Mouse (Mus musculus): ENCODE results near the gene Ehbp1. TPM values are rescaled to one million over a fixed set of nuclear protein-coding genes. Genes with fewer than 3 reads are reported as not detected.

Gene Ehbp1
- polyA plus RNA-seq, 1 experiment from 2014 or later: 3.1 TPM

- no peak overlapping the region for H3K4me3 ChIP-seq (ENCODE audit: low read depth, low read length)
- no peak overlapping the region for H3K27ac ChIP-seq (ENCODE audit: low read depth, low read length)
- no peak for ATAC-seq
- H3K9me3 ChIP-seq (ENCODE audit: control insufficient read depth): no peaks in the 10 kb centered on the region
- H3K4me1 ChIP-seq (replicated peaks; ENCODE audit: control insufficient read depth, insufficient read depth, low read length): no peaks in the 10 kb centered on the region
- no peaks in the 10 kb centered on the region for H3K27me3 ChIP-seq (replicated peaks; ENCODE audit: control insufficient read depth, insufficient read depth, low read length)
- H3K36me3 ChIP-seq (ENCODE audit: control insufficient read depth, insufficient read depth): peaks cover 10% of the 10 kb centered on the region; the same call in 1 of the 2 replicates
- no peak overlapping the region for H3K4me2 ChIP-seq (replicated peaks; ENCODE audit: low read depth)
- no peak for TF ChIP-seq CTCF (IDR thresholded peaks at IDR 0.05; ENCODE audit: low read depth)
- no peak overlapping the region for H3K9ac ChIP-seq (ENCODE audit: low read depth, low read length)
- WGBS: 92% methylated on average over 8 of the region's 8 CpGs
Measured at GRCm38 (mm10) chr11:22089346-22089745, 252.7 kb downstream of the Ehbp1 start.

GRCm38 (mm10) chr11:22063352-22063751, 278.7 kb downstream of the Ehbp1 start:
- no peak for ATAC-seq
- peaks cover 13% of the 10 kb centered on the region for H3K36me3 ChIP-seq (ENCODE audit: control insufficient read depth, insufficient read depth)
- H3K9me3 ChIP-seq (ENCODE audit: control insufficient read depth): no peaks in the 10 kb centered on the region
- no peaks in the 10 kb centered on the region for H3K27me3 ChIP-seq (replicated peaks; ENCODE audit: control insufficient read depth, insufficient read depth, low read length)
- WGBS: 56% methylated on average over 2 of the region's 2 CpGs
- H3K4me1 ChIP-seq (replicated peaks; ENCODE audit: control insufficient read depth, insufficient read depth, low read length): no peaks in the 10 kb centered on the region
- no peak overlapping the region for H3K4me2 ChIP-seq (replicated peaks; ENCODE audit: low read depth)
- no peak overlapping the region for H3K4me3 ChIP-seq (ENCODE audit: low read depth, low read length)
- TF ChIP-seq CTCF (IDR thresholded peaks at IDR 0.05; ENCODE audit: low read depth): no peak
- no peak overlapping the region for H3K27ac ChIP-seq (ENCODE audit: low read depth, low read length)
- H3K9ac ChIP-seq (ENCODE audit: low read depth, low read length): no peak overlapping the region

GRCm38 (mm10) chr11:22061660-22062059, 280.4 kb downstream of the Ehbp1 start:
- no peak for TF ChIP-seq CTCF (IDR thresholded peaks at IDR 0.05; ENCODE audit: low read depth)
- Histone ChIP-seq H3K9me3 (ENCODE audit: control insufficient read depth) (no peaks in the 10 kb centered on the region), H3K27me3 (replicated peaks; ENCODE audit: control insufficient read depth, insufficient read depth, low read length) (no peaks in the 10 kb centered on the region), H3K36me3 (ENCODE audit: control insufficient read depth, insufficient read depth) (peaks cover 13% of the 10 kb centered on the region), H3K9ac (ENCODE audit: low read depth, low read length) (no peak overlapping the region), H3K27ac (ENCODE audit: low read depth, low read length) (no peak overlapping the region), H3K4me1 (replicated peaks; ENCODE audit: control insufficient read depth, insufficient read depth, low read length) (no peaks in the 10 kb centered on the region), H3K4me3 (ENCODE audit: low read depth, low read length) (no peak overlapping the region), H3K4me2 (replicated peaks; ENCODE audit: low read depth) (no peak overlapping the region)
- 77% methylated on average over 4 of the region's 4 CpGs for WGBS
- no peak for ATAC-seq

- Histone ChIP-seq H3K4me3 (ENCODE audit: low read depth, low read length) (no peak overlapping the region), H3K36me3 (ENCODE audit: control insufficient read depth, insufficient read depth) (peaks cover 10% of the 10 kb centered on the region; the same call in 1 of the 2 replicates), H3K4me1 (replicated peaks; ENCODE audit: control insufficient read depth, insufficient read depth, low read length) (no peaks in the 10 kb centered on the region), H3K4me2 (replicated peaks; ENCODE audit: low read depth) (no peak overlapping the region), H3K27me3 (replicated peaks; ENCODE audit: control insufficient read depth, insufficient read depth, low read length) (no peaks in the 10 kb centered on the region), H3K9ac (ENCODE audit: low read depth, low read length) (no peak overlapping the region), H3K27ac (ENCODE audit: low read depth, low read length) (no peak overlapping the region), H3K9me3 (ENCODE audit: control insufficient read depth) (no peaks in the 10 kb centered on the region)
- 93% methylated on average over 5 of the region's 5 CpGs for WGBS
- ATAC-seq: no peak
- TF ChIP-seq CTCF (IDR thresholded peaks at IDR 0.05; ENCODE audit: low read depth): no peak
Measured at GRCm38 (mm10) chr11:22057538-22057937, 284.6 kb downstream of the Ehbp1 start.

GRCm38 (mm10) chr11:22055908-22056307, 286.2 kb downstream of the Ehbp1 start:
- no peak for TF ChIP-seq CTCF (IDR thresholded peaks at IDR 0.05; ENCODE audit: low read depth)
- Histone ChIP-seq H3K27ac (ENCODE audit: low read depth, low read length) (no peak overlapping the region), H3K4me2 (replicated peaks; ENCODE audit: low read depth) (no peak overlapping the region), H3K27me3 (replicated peaks; ENCODE audit: control insufficient read depth, insufficient read depth, low read length) (no peaks in the 10 kb centered on the region), H3K4me1 (replicated peaks; ENCODE audit: control insufficient read depth, insufficient read depth, low read length) (no peaks in the 10 kb centered on the region), H3K4me3 (ENCODE audit: low read depth, low read length) (no peak overlapping the region), H3K9me3 (ENCODE audit: control insufficient read depth) (no peaks in the 10 kb centered on the region), H3K36me3 (ENCODE audit: control insufficient read depth, insufficient read depth) (peaks cover 16% of the 10 kb centered on the region; the same call in 1 of the 2 replicates), H3K9ac (ENCODE audit: low read depth, low read length) (no peak overlapping the region)
- ATAC-seq: no peak
- 93% methylated on average over 6 of the region's 6 CpGs for WGBS

GRCm38 (mm10) chr11:22053034-22053668, 288.9 kb downstream of the Ehbp1 start:
- no peak for TF ChIP-seq CTCF (IDR thresholded peaks at IDR 0.05; ENCODE audit: low read depth)
- Histone ChIP-seq H3K27me3 (replicated peaks; ENCODE audit: control insufficient read depth, insufficient read depth, low read length) (no peaks in the 10 kb centered on the region), H3K9ac (ENCODE audit: low read depth, low read length) (no peak overlapping the region), H3K36me3 (ENCODE audit: control insufficient read depth, insufficient read depth) (0 out of 2 replicates have a peak, but pooled peaks cover 12% of the 10 kb centered on the region), H3K9me3 (ENCODE audit: control insufficient read depth) (no peaks in the 10 kb centered on the region), H3K27ac (ENCODE audit: low read depth, low read length) (no peak overlapping the region), H3K4me1 (replicated peaks; ENCODE audit: control insufficient read depth, insufficient read depth, low read length) (no peaks in the 10 kb centered on the region), H3K4me3 (ENCODE audit: low read depth, low read length) (no peak overlapping the region), H3K4me2 (replicated peaks; ENCODE audit: low read depth) (no peak overlapping the region)
- no peak for ATAC-seq
- WGBS: 80% methylated on average over 10 of the region's 10 CpGs

Data from intestine, postnatal 0 days (tissue).